Mouse (Mus musculus): ENCODE measurements around the gene Emcn. TPM values are rescaled to one million over a fixed set of nuclear protein-coding genes. Genes with fewer than 3 reads are reported as not detected.

The Emcn gene
- polyA plus RNA-seq (2015; fragmentation: Nextera tagmentation; extraction: Ambion mirVana), result 2.6 and 2.8 TPM in 2 replicates

DNA sequence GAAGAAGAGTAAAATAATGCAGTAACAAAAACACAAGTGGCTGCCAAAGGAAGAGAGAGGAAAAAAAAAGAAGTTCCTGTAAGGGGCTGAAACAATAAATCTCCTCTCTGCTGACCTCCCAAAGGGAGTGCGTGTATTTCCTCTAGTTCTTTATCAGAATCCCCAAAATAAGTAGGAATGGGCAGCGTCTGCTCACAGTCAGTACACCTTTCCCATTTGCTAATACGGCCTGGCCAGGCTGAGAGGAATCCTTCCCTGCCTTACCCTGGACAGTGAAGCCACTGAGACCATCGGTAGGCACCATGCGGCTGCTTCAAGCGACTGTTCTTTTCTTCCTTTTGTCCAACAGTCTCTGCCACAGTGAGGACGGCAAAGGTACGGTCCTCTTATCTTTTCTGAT, at the start of gene Emcn:
Emcn (plus strand) TSS at position 130 of the 400 bp plus-strand sequence.
- Histone ChIP-seq H3K4me1 (ENCODE audit: control insufficient read depth, low read depth, low read length) (no peaks in the 10 kb centered on the region), H3K9me3 (replicated peaks; ENCODE audit: control insufficient read depth, low read length) (no peaks in the 10 kb centered on the region), H3K4me2 (ENCODE audit: low read depth, low read length) (no peak within 1 kb of the TSS), H3K27ac (ENCODE audit: low read length) (no peak within 1 kb of the TSS), H3K9ac (ENCODE audit: low read depth, low read length) (no peak within 1 kb of the TSS), H3K4me3 (ENCODE audit: low read depth, low read length) (no peak within 1 kb of the TSS), H3K27me3 (ENCODE audit: control insufficient read depth, insufficient read depth, low read depth, low read length) (no peaks in the 10 kb centered on the region), H3K36me3 (ENCODE audit: control insufficient read depth, insufficient read depth) (no peaks in the 10 kb centered on the region)
- no peak for ATAC-seq (ENCODE audit: low read depth)
- WGBS (ENCODE audit: insufficient replicate concordance), result 21% methylated on average over 8 of the region's 8 CpGs

- H3K4me1 ChIP-seq (ENCODE audit: control insufficient read depth, low read depth, low read length), result no peaks in the 10 kb centered on the region
- no peak overlapping the region for H3K27ac ChIP-seq (ENCODE audit: low read length)
- no peaks in the 10 kb centered on the region for H3K36me3 ChIP-seq (ENCODE audit: control insufficient read depth, insufficient read depth)
- H3K27me3 ChIP-seq (ENCODE audit: control insufficient read depth, insufficient read depth, low read depth, low read length), result no peaks in the 10 kb centered on the region
- H3K9ac ChIP-seq (ENCODE audit: low read depth, low read length), result no peak overlapping the region
- ATAC-seq (ENCODE audit: low read depth), result peak; percentile 47
- no peak overlapping the region for H3K4me3 ChIP-seq (ENCODE audit: low read depth, low read length)
- 10% methylated on average over 6 of the region's 6 CpGs for whole genome bisulfite sequencing (ENCODE audit: insufficient replicate concordance)
- H3K4me2 ChIP-seq (ENCODE audit: low read depth, low read length), result 0 out of 2 replicates have a peak overlapping the region, but pooled peaks have one; percentile 2
- no peaks in the 10 kb centered on the region for H3K9me3 ChIP-seq (replicated peaks; ENCODE audit: control insufficient read depth, low read length)
These were observed 47.7 kb upstream of the Emcn start for GRCm38 (mm10) chr3:137293174-137293591.

DNA sequence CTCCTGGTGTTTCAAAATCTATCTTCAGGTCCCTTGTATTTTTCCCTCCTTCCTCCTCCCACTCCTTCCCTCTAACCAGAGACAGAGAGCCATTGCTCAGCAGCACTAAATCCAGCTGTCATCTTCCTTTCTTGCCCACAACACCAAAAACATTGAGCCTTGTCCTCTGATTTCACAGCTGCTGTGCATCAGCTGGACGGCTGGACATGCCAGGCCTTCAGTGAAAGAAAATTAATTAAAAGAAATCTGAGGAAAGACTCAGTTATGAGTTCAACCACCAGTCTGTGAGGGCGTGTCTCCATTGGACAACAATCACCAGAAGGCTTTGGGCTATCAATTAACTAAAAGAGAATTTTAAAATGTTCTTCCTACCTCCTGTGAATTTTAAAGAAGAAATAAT, 42.6 kb upstream of the Emcn start:
- Histone ChIP-seq H3K9me3 (replicated peaks; ENCODE audit: control insufficient read depth, low read length) (no peaks in the 10 kb centered on the region), H3K4me2 (ENCODE audit: low read depth, low read length) (no peak overlapping the region), H3K9ac (ENCODE audit: low read depth, low read length) (no peak overlapping the region), H3K36me3 (ENCODE audit: control insufficient read depth, insufficient read depth) (no peaks in the 10 kb centered on the region), H3K4me1 (ENCODE audit: control insufficient read depth, low read depth, low read length) (no peaks in the 10 kb centered on the region), H3K4me3 (ENCODE audit: low read depth, low read length) (no peak overlapping the region), H3K27me3 (ENCODE audit: control insufficient read depth, insufficient read depth, low read depth, low read length) (no peaks in the 10 kb centered on the region), H3K27ac (ENCODE audit: low read length) (no peak overlapping the region)
- WGBS (ENCODE audit: insufficient replicate concordance), result 50% methylated on average over 2 of the region's 2 CpGs
- ATAC-seq (ENCODE audit: low read depth), result no peak

GRCm38 (mm10) chr3:137300210-137300609, 40.7 kb upstream of the Emcn start:
- H3K27ac ChIP-seq (ENCODE audit: low read length), result no peak overlapping the region
- no peak overlapping the region for H3K9ac ChIP-seq (ENCODE audit: low read depth, low read length)
- 35% methylated on average over 3 of the region's 3 CpGs for WGBS (ENCODE audit: insufficient replicate concordance)
- H3K4me2 ChIP-seq (ENCODE audit: low read depth, low read length), result no peak overlapping the region
- H3K4me1 ChIP-seq (ENCODE audit: control insufficient read depth, low read depth, low read length), result no peaks in the 10 kb centered on the region
- H3K36me3 ChIP-seq (ENCODE audit: control insufficient read depth, insufficient read depth), result no peaks in the 10 kb centered on the region
- no peaks in the 10 kb centered on the region for H3K27me3 ChIP-seq (ENCODE audit: control insufficient read depth, insufficient read depth, low read depth, low read length)
- no peaks in the 10 kb centered on the region for H3K9me3 ChIP-seq (replicated peaks; ENCODE audit: control insufficient read depth, low read length)
- no peak overlapping the region for H3K4me3 ChIP-seq (ENCODE audit: low read depth, low read length)
- no peak for ATAC-seq (ENCODE audit: low read depth)

GRCm38 (mm10) chr3:137301195-137301594, 39.7 kb upstream of the Emcn start:
- H3K36me3 ChIP-seq (ENCODE audit: control insufficient read depth, insufficient read depth), result no peaks in the 10 kb centered on the region
- H3K4me3 ChIP-seq (ENCODE audit: low read depth, low read length), result no peak overlapping the region
- H3K27me3 ChIP-seq (ENCODE audit: control insufficient read depth, insufficient read depth, low read depth, low read length), result no peaks in the 10 kb centered on the region

DNA sequence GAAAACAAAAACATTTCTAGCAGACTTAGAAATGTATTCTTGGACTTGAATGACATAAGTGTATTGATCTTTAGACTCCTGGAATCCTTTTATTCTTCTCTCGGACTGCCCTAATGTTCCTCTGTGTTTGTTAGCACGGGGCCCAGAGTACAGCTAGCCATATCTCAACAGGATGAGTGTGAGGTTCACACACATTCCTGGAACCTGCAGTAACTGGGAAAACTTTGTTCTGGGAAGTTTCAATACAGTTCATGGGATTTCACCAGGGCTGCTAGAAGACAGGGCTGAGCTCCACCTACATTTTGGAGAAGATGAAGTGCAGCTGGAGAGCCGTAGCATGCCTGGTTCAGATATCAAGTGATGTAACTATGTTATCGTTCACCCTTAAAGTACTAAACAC, 38.1 kb upstream of the Emcn start:
- Histone ChIP-seq H3K27me3 (ENCODE audit: control insufficient read depth, insufficient read depth, low read depth, low read length) (no peaks in the 10 kb centered on the region), H3K4me2 (ENCODE audit: low read depth, low read length) (no peak overlapping the region), H3K4me3 (ENCODE audit: low read depth, low read length) (no peak overlapping the region), H3K27ac (ENCODE audit: low read length) (no peak overlapping the region), H3K4me1 (ENCODE audit: control insufficient read depth, low read depth, low read length) (no peaks in the 10 kb centered on the region), H3K9ac (ENCODE audit: low read depth, low read length) (no peak overlapping the region), H3K9me3 (replicated peaks; ENCODE audit: control insufficient read depth, low read length) (no peaks in the 10 kb centered on the region), H3K36me3 (ENCODE audit: control insufficient read depth, insufficient read depth) (no peaks in the 10 kb centered on the region)
- no peak for ATAC-seq (ENCODE audit: low read depth)
- 57% methylated on average over 4 of the region's 4 CpGs for WGBS (ENCODE audit: insufficient replicate concordance)

More at GRCm38 (mm10) chr3:137301195-137301594, 39.7 kb upstream of the Emcn start:
- Histone ChIP-seq H3K9ac (ENCODE audit: low read depth, low read length) (no peak overlapping the region), H3K4me1 (ENCODE audit: control insufficient read depth, low read depth, low read length) (no peaks in the 10 kb centered on the region), H3K9me3 (replicated peaks; ENCODE audit: control insufficient read depth, low read length) (no peaks in the 10 kb centered on the region), H3K27ac (ENCODE audit: low read length) (no peak overlapping the region), H3K4me2 (ENCODE audit: low read depth, low read length) (no peak overlapping the region)
- no peak for ATAC-seq (ENCODE audit: low read depth)

GRCm38 (mm10) chr3:137309959-137310358, 30.9 kb upstream of the Emcn start:
- Histone ChIP-seq H3K27ac (ENCODE audit: low read length) (no peak overlapping the region), H3K4me2 (ENCODE audit: low read depth, low read length) (no peak overlapping the region), H3K9ac (ENCODE audit: low read depth, low read length) (no peak overlapping the region), H3K9me3 (replicated peaks; ENCODE audit: control insufficient read depth, low read length) (no peaks in the 10 kb centered on the region), H3K4me1 (ENCODE audit: control insufficient read depth, low read depth, low read length) (no peaks in the 10 kb centered on the region), H3K4me3 (ENCODE audit: low read depth, low read length) (no peak overlapping the region), H3K36me3 (ENCODE audit: control insufficient read depth, insufficient read depth) (no peaks in the 10 kb centered on the region), H3K27me3 (ENCODE audit: control insufficient read depth, insufficient read depth, low read depth, low read length) (no peaks in the 10 kb centered on the region)
- no peak for ATAC-seq (ENCODE audit: low read depth)

GRCm38 (mm10) chr3:137312540-137312939, 28.3 kb upstream of the Emcn start:
- H3K27ac ChIP-seq (ENCODE audit: low read length), result no peak overlapping the region
- WGBS (ENCODE audit: insufficient replicate concordance), result 54% methylated on average over 3 of the region's 3 CpGs
- H3K4me1 ChIP-seq (ENCODE audit: control insufficient read depth, low read depth, low read length), result no peaks in the 10 kb centered on the region

GRCm38 (mm10) chr3:137313775-137314362, 27.0 kb upstream of the Emcn start:
- WGBS (ENCODE audit: insufficient replicate concordance), result 63% methylated on average over 2 of the region's 2 CpGs
- Histone ChIP-seq H3K9me3 (replicated peaks; ENCODE audit: control insufficient read depth, low read length) (no peaks in the 10 kb centered on the region), H3K4me2 (ENCODE audit: low read depth, low read length) (no peak overlapping the region), H3K27me3 (ENCODE audit: control insufficient read depth, insufficient read depth, low read depth, low read length) (no peaks in the 10 kb centered on the region), H3K4me1 (ENCODE audit: control insufficient read depth, low read depth, low read length) (no peaks in the 10 kb centered on the region), H3K4me3 (ENCODE audit: low read depth, low read length) (no peak overlapping the region), H3K27ac (ENCODE audit: low read length) (no peak overlapping the region), H3K9ac (ENCODE audit: low read depth, low read length) (no peak overlapping the region), H3K36me3 (ENCODE audit: control insufficient read depth, insufficient read depth) (no peaks in the 10 kb centered on the region)
- ATAC-seq (ENCODE audit: low read depth), result no peak

More at GRCm38 (mm10) chr3:137312540-137312939, 28.3 kb upstream of the Emcn start:
- Histone ChIP-seq H3K9me3 (replicated peaks; ENCODE audit: control insufficient read depth, low read length) (no peaks in the 10 kb centered on the region), H3K4me2 (ENCODE audit: low read depth, low read length) (no peak overlapping the region), H3K27me3 (ENCODE audit: control insufficient read depth, insufficient read depth, low read depth, low read length) (no peaks in the 10 kb centered on the region), H3K4me3 (ENCODE audit: low read depth, low read length) (no peak overlapping the region), H3K9ac (ENCODE audit: low read depth, low read length) (no peak overlapping the region), H3K36me3 (ENCODE audit: control insufficient read depth, insufficient read depth) (no peaks in the 10 kb centered on the region)
- ATAC-seq (ENCODE audit: low read depth), result no peak

Data from liver, embryonic 16.5 days (tissue).